Mouse (Mus musculus) C2C12 (cell line): ENCODE measurements at regions not wholly inside any gene's neighbourhood (a gene's known extent, or its start where the extent isn't known, plus 50 kb on each side); places are given as distances from the start of the nearest gene placed in this dataset.

Experiments used
- CEBPB ChIP-seq: IDR thresholded peaks from one replicate; pipeline ENCODE4 v1.6.1; 2011; ENCODE audit warnings: low read depth, mild to moderate bottlenecking, control low read depth, moderate library complexity
- CTCF ChIP-seq: IDR thresholded peaks from one replicate; pipeline ENCODE4 v1.5.1; 2011; ENCODE audit not compliant: control insufficient read depth, insufficient read depth, insufficient read length
- MYOG ChIP-seq: IDR thresholded peaks from one replicate; pipeline ENCODE4 v1.6.1; 2011; ENCODE audit not compliant: control insufficient read depth, insufficient read length; ENCODE audit errors: extremely low read depth

- TF ChIP-seq CEBPB (no peak), CTCF (no peak), MYOG (no peak)
Observed at GRCm38 (mm10) chr3:52729731-52730130, 287.3 kb downstream of the Cog6 start.
